Mouse (Mus musculus): ENCODE measurements around the gene Lrrc27. TPM values are rescaled to one million over a fixed set of nuclear protein-coding genes. Genes with fewer than 3 reads are reported as not detected.

Lrrc27 gene
- polyA plus RNA-seq, 1 experiment, result 6.4 TPM

- no peaks in the 10 kb centered on the region for H3K9me3 ChIP-seq (replicated peaks; ENCODE audit: control insufficient read depth, insufficient read depth, low read length, poor library complexity, severe bottlenecking)
- no peak overlapping the region for H3K27ac ChIP-seq (ENCODE audit: insufficient read depth, low read length)
- no peaks in the 10 kb centered on the region for H3K4me1 ChIP-seq (ENCODE audit: control insufficient read depth, insufficient read depth, low read length)
- H3K36me3 ChIP-seq (ENCODE audit: control insufficient read depth, insufficient read depth, low read length, poor library complexity, severe bottlenecking), result no peaks in the 10 kb centered on the region
- TF ChIP-seq EP300 (IDR thresholded peaks at IDR 0.05; ENCODE audit: insufficient read depth, low read depth, low read length), result no peak
- TF ChIP-seq POLR2A (IDR thresholded peaks at IDR 0.05; ENCODE audit: insufficient read depth, low read length), result no peak
- TF ChIP-seq CTCF (IDR thresholded peaks at IDR 0.05; ENCODE audit: low read depth, low read length), result no peak
- H3K27me3 ChIP-seq (ENCODE audit: control insufficient read depth, insufficient read depth, low read length, poor library complexity, severe bottlenecking), result no peaks in the 10 kb centered on the region
- no peak overlapping the region for H3K9ac ChIP-seq (ENCODE audit: low read depth, poor library complexity, severe bottlenecking)
- H3K4me3 ChIP-seq (ENCODE audit: low read depth, low read length), result no peak overlapping the region
These were observed 2.7 kb downstream of the Lrrc27 start for GRCm38 (mm10) chr7:139215516-139215915.

- Histone ChIP-seq H3K9ac (ENCODE audit: low read depth, poor library complexity, severe bottlenecking) (no peak overlapping the region), H3K9me3 (replicated peaks; ENCODE audit: control insufficient read depth, insufficient read depth, low read length, poor library complexity, severe bottlenecking) (no peaks in the 10 kb centered on the region), H3K27ac (ENCODE audit: insufficient read depth, low read length) (no peak overlapping the region), H3K4me3 (ENCODE audit: low read depth, low read length) (no peak overlapping the region), H3K27me3 (ENCODE audit: control insufficient read depth, insufficient read depth, low read length, poor library complexity, severe bottlenecking) (no peaks in the 10 kb centered on the region), H3K4me1 (ENCODE audit: control insufficient read depth, insufficient read depth, low read length) (no peaks in the 10 kb centered on the region), H3K36me3 (ENCODE audit: control insufficient read depth, insufficient read depth, low read length, poor library complexity, severe bottlenecking) (no peaks in the 10 kb centered on the region)
- TF ChIP-seq CTCF (IDR thresholded peaks at IDR 0.05; ENCODE audit: low read depth, low read length) (no peak), EP300 (IDR thresholded peaks at IDR 0.05; ENCODE audit: insufficient read depth, low read depth, low read length) (no peak), POLR2A (IDR thresholded peaks at IDR 0.05; ENCODE audit: insufficient read depth, low read length) (no peak)
These were observed 3.2 kb downstream of the Lrrc27 start for GRCm38 (mm10) chr7:139215946-139216345.

- Histone ChIP-seq H3K27ac (ENCODE audit: insufficient read depth, low read length) (no peak overlapping the region), H3K27me3 (ENCODE audit: control insufficient read depth, insufficient read depth, low read length, poor library complexity, severe bottlenecking) (no peaks in the 10 kb centered on the region)
- TF ChIP-seq EP300 (IDR thresholded peaks at IDR 0.05; ENCODE audit: insufficient read depth, low read depth, low read length) (no peak), CTCF (IDR thresholded peaks at IDR 0.05; ENCODE audit: low read depth, low read length) (no peak), POLR2A (IDR thresholded peaks at IDR 0.05; ENCODE audit: insufficient read depth, low read length) (no peak)
These were observed 3.7 kb downstream of the Lrrc27 start for GRCm38 (mm10) chr7:139216464-139216863.

GRCm38 (mm10) chr7:139217046-139217445 lies 4.3 kb downstream of the Lrrc27 start:
- Histone ChIP-seq H3K9ac (ENCODE audit: low read depth, poor library complexity, severe bottlenecking) (no peak overlapping the region), H3K36me3 (ENCODE audit: control insufficient read depth, insufficient read depth, low read length, poor library complexity, severe bottlenecking) (no peaks in the 10 kb centered on the region), H3K9me3 (replicated peaks; ENCODE audit: control insufficient read depth, insufficient read depth, low read length, poor library complexity, severe bottlenecking) (no peaks in the 10 kb centered on the region), H3K27ac (ENCODE audit: insufficient read depth, low read length) (no peak overlapping the region), H3K4me1 (ENCODE audit: control insufficient read depth, insufficient read depth, low read length) (no peaks in the 10 kb centered on the region), H3K4me3 (ENCODE audit: low read depth, low read length) (no peak overlapping the region), H3K27me3 (ENCODE audit: control insufficient read depth, insufficient read depth, low read length, poor library complexity, severe bottlenecking) (no peaks in the 10 kb centered on the region)
- TF ChIP-seq CTCF (IDR thresholded peaks at IDR 0.05; ENCODE audit: low read depth, low read length) (no peak), POLR2A (IDR thresholded peaks at IDR 0.05; ENCODE audit: insufficient read depth, low read length) (no peak), EP300 (IDR thresholded peaks at IDR 0.05; ENCODE audit: insufficient read depth, low read depth, low read length) (no peak)

More at GRCm38 (mm10) chr7:139216464-139216863, 3.7 kb downstream of the Lrrc27 start:
- Histone ChIP-seq H3K4me1 (ENCODE audit: control insufficient read depth, insufficient read depth, low read length) (no peaks in the 10 kb centered on the region), H3K4me3 (ENCODE audit: low read depth, low read length) (no peak overlapping the region), H3K36me3 (ENCODE audit: control insufficient read depth, insufficient read depth, low read length, poor library complexity, severe bottlenecking) (no peaks in the 10 kb centered on the region), H3K9me3 (replicated peaks; ENCODE audit: control insufficient read depth, insufficient read depth, low read length, poor library complexity, severe bottlenecking) (no peaks in the 10 kb centered on the region), H3K9ac (ENCODE audit: low read depth, poor library complexity, severe bottlenecking) (no peak overlapping the region)

DNA sequence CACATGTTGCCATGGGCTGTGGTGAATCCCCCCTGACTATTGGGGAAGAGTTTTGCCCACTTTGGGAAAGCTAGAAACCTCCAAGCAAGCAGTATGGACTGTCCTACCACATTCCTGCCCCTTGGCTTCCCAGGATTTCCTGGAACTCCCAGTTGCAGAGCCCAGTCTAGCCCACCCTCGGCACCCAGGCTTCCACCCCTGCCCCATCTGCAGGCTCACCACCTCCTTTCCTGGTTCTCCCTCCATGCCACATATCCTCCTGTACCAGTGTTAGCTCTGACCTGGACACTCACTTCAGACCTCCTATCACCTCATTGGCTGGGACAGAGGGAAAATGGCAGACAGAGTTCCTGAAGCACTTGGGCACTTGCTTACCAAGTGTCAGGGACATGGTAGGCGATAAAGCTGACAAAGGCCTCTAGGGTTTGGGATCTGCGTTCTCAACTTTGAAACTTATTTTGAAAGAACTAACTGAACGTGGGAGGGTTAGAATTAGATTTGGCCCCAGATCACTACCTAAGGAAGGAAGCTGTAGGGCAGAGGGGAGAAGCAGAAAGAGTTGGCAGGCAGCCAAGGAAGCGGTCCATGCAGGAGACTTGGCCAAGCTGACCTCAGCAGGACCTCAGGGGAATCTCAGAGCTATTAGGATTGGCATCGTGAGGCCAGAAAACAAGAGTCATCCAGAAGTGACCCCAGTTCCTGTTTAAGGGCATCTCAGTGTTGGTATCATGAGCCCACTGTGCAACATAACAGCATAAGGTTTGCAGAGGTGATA lies 6.0 kb downstream of the Lrrc27 start:
- Histone ChIP-seq H3K4me3 (ENCODE audit: low read depth, low read length) (no peak overlapping the region), H3K9me3 (replicated peaks; ENCODE audit: control insufficient read depth, insufficient read depth, low read length, poor library complexity, severe bottlenecking) (no peaks in the 10 kb centered on the region), H3K36me3 (ENCODE audit: control insufficient read depth, insufficient read depth, low read length, poor library complexity, severe bottlenecking) (no peaks in the 10 kb centered on the region), H3K9ac (ENCODE audit: low read depth, poor library complexity, severe bottlenecking) (no peak overlapping the region), H3K27ac (ENCODE audit: insufficient read depth, low read length) (no peak overlapping the region), H3K4me1 (ENCODE audit: control insufficient read depth, insufficient read depth, low read length) (no peaks in the 10 kb centered on the region), H3K27me3 (ENCODE audit: control insufficient read depth, insufficient read depth, low read length, poor library complexity, severe bottlenecking) (no peaks in the 10 kb centered on the region)
- TF ChIP-seq POLR2A (IDR thresholded peaks at IDR 0.05; ENCODE audit: insufficient read depth, low read length) (no peak), EP300 (IDR thresholded peaks at IDR 0.05; ENCODE audit: insufficient read depth, low read depth, low read length) (no peak), CTCF (IDR thresholded peaks at IDR 0.05; ENCODE audit: low read depth, low read length) (no peak)

GRCm38 (mm10) chr7:139219486-139219885 lies 6.7 kb downstream of the Lrrc27 start:
- no peak for TF ChIP-seq CTCF (IDR thresholded peaks at IDR 0.05; ENCODE audit: low read depth, low read length)
- TF ChIP-seq EP300 (IDR thresholded peaks at IDR 0.05; ENCODE audit: insufficient read depth, low read depth, low read length), result no peak
- TF ChIP-seq POLR2A (IDR thresholded peaks at IDR 0.05; ENCODE audit: insufficient read depth, low read length), result no peak
- no peaks in the 10 kb centered on the region for H3K36me3 ChIP-seq (ENCODE audit: control insufficient read depth, insufficient read depth, low read length, poor library complexity, severe bottlenecking)

More at GRCm38 (mm10) chr7:139219486-139219885, 6.7 kb downstream of the Lrrc27 start:
- Histone ChIP-seq H3K9ac (ENCODE audit: low read depth, poor library complexity, severe bottlenecking) (no peak overlapping the region), H3K4me1 (ENCODE audit: control insufficient read depth, insufficient read depth, low read length) (no peaks in the 10 kb centered on the region), H3K27ac (ENCODE audit: insufficient read depth, low read length) (no peak overlapping the region), H3K4me3 (ENCODE audit: low read depth, low read length) (no peak overlapping the region), H3K27me3 (ENCODE audit: control insufficient read depth, insufficient read depth, low read length, poor library complexity, severe bottlenecking) (no peaks in the 10 kb centered on the region), H3K9me3 (replicated peaks; ENCODE audit: control insufficient read depth, insufficient read depth, low read length, poor library complexity, severe bottlenecking) (no peaks in the 10 kb centered on the region)
